Mouse (Mus musculus): ENCODE data around the gene Capza2. TPM values are rescaled to one million over a fixed set of nuclear protein-coding genes. Genes with fewer than 3 reads are reported as not detected.

Capza2 gene
- total and polyA plus RNA-seq, 3 experiments, result 67.8 to 251 (median 84.7) TPM

DNA sequence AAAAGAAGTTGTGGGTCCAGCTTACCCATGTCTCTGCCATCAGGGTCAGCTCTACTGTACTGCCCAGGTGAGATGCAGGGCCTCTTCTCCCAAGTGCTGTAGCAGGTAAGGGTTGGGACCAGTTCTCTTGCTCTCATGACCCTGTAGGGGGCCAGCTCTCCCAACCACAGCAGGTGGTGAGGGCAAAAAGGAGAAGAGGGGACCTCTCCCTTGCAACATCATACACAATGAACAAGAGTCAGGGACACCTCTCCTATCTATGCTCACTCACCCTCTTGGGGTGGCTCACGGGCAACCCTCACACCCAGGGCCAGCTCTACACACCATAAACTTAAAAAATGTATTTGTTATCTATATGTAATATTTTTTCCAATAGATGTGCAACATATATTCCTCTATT lies 29.1 kb upstream of the Capza2 start:
- Histone ChIP-seq H3K27ac (ENCODE audit: control insufficient read depth, low read depth, low read length) (no peak overlapping the region), H3K4me1 (ENCODE audit: control insufficient read depth in 1 of 2, insufficient read depth in 2 of 2, low read length in 2 of 2) (no peaks in the 10 kb centered on the region), H3K36me3 (ENCODE audit: control insufficient read depth in 1 of 2, insufficient read depth in 2 of 2, low read length in 2 of 2) (no peaks in the 10 kb centered on the region), H3K9ac (ENCODE audit: control insufficient read depth, low read depth, low read length, poor library complexity, severe bottlenecking) (no peak overlapping the region), H3K27me3 (ENCODE audit: control insufficient read depth in 1 of 2, insufficient read depth in 2 of 2, low read length in 2 of 2) (peaks cover 0 to 7% of the 10 kb centered on the region in 2 experiments; a peak in 2 of 4 replicates), H3K79me2 (ENCODE audit: control insufficient read depth, insufficient read depth, low read length, poor library complexity) (no peaks in the 10 kb centered on the region), H3K4me3 (ENCODE audit: control insufficient read depth in 1 of 2, insufficient read depth in 1 of 2, low read depth in 2 of 2, low read length in 2 of 2) (no peak overlapping the region), H3K9me3 (replicated peaks; ENCODE audit: insufficient read depth, low read length) (no peaks in the 10 kb centered on the region)
- no peak for DNase-seq (ENCODE audit: low read depth, low spot score)
- TF ChIP-seq KAT2A (conservative IDR thresholded peaks at IDR 0.05; ENCODE audit: low read depth, low read length), result no peak
- no peak for TF ChIP-seq MYB (IDR thresholded peaks at IDR 0.05; ENCODE audit: low read depth, low read length)
- no peak for TF ChIP-seq MEF2A (IDR thresholded peaks at IDR 0.05; ENCODE audit: extremely low read depth, insufficient replicate concordance, low read depth, low read length, poor library complexity, severe bottlenecking)
- no peak for TF ChIP-seq MXI1 (IDR thresholded peaks at IDR 0.05; ENCODE audit: low read depth, low read length)
- no peak for TF ChIP-seq BHLHE40 (IDR thresholded peaks at IDR 0.05; ENCODE audit: borderline replicate concordance, low read depth, low read length)
- TF ChIP-seq HCFC1 (IDR thresholded peaks at IDR 0.05; ENCODE audit: low read depth, low read length), result no peak
- no peak for TF ChIP-seq ZMIZ1 (IDR thresholded peaks at IDR 0.05; ENCODE audit: low read depth, low read length)
- no peak for TF ChIP-seq MYC (IDR thresholded peaks at IDR 0.05; ENCODE audit: low read depth, low read length)
- no peak for TF ChIP-seq CTCF (IDR thresholded peaks at IDR 0.05 in 2 of 3, conservative IDR thresholded peaks at IDR 0.05 in 1 of 3; ENCODE audit: control insufficient read depth in 1 of 3, insufficient read depth in 1 of 3, low read depth in 2 of 3, low read length in 3 of 3, poor library complexity in 1 of 3, severe bottlenecking in 1 of 3)
- no peak for TF ChIP-seq ELF1 (IDR thresholded peaks at IDR 0.05; ENCODE audit: low read depth, low read length)
- TF ChIP-seq RCOR1 (IDR thresholded peaks at IDR 0.05; ENCODE audit: low read depth, low read length), result no peak
- no peak for TF ChIP-seq UBTF (IDR thresholded peaks at IDR 0.05; ENCODE audit: borderline replicate concordance, insufficient read depth, low read depth, low read length)
- TF ChIP-seq GATA1 (IDR thresholded peaks at IDR 0.05; ENCODE audit: low read depth, low read length), result no peak
- no peak for TF ChIP-seq SMC3 (IDR thresholded peaks at IDR 0.05; ENCODE audit: low read depth, low read length)
- no peak for TF ChIP-seq TBP (IDR thresholded peaks at IDR 0.05; ENCODE audit: low read depth, low read length)

DNA sequence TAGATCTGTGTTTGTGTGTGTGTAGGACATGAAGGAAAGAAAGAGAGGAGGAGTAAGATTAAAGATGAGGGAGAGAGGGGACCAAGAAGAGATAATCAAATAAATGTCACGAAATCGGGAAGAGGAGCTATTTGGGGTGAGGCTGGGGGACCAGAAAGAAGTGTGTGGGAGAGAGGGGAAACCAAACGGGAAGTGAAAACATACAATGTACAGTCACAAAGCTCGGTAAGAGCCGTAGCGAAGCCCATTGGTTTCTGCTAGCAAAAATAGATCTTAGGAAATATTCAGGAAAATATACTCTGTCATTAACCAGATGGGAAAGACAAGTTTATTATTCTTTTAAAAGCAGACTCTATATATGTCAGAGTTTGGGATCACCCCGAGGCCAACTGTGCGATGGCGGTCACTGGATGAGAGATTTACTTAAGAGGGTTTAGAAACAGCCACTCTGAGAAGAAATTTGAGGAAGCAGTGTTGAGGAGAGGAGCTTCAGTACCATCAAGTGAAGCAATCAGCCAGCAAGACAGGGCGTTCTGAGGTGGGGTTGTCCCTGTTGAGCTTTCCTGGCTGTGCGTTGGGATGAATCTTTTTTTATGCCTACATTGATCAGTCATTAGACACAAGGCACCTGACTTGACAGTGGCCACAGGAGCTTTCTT lies 24.6 kb upstream of the Capza2 start:
- no peak overlapping the region for H3K9ac ChIP-seq (ENCODE audit: control insufficient read depth, low read depth, low read length, poor library complexity, severe bottlenecking)
- H3K79me2 ChIP-seq (ENCODE audit: control insufficient read depth, insufficient read depth, low read length, poor library complexity), result no peaks in the 10 kb centered on the region
- DNase-seq (ENCODE audit: low read depth, low spot score), result no peak
- H3K9me3 ChIP-seq (replicated peaks; ENCODE audit: insufficient read depth, low read length), result no peaks in the 10 kb centered on the region
- no peak overlapping the region for H3K27ac ChIP-seq (ENCODE audit: control insufficient read depth, low read depth, low read length)
- no peaks in the 10 kb centered on the region; a peak in 1 of 4 replicates for H3K27me3 ChIP-seq (ENCODE audit: control insufficient read depth in 1 of 2, insufficient read depth in 2 of 2, low read length in 2 of 2)
- H3K4me3 ChIP-seq (ENCODE audit: control insufficient read depth in 1 of 2, insufficient read depth in 1 of 2, low read depth in 2 of 2, low read length in 2 of 2), result no peak overlapping the region
- TF ChIP-seq TAL1 (IDR thresholded peaks at IDR 0.05; ENCODE audit: low read length), result no peak
- H3K4me1 ChIP-seq (ENCODE audit: control insufficient read depth in 1 of 2, insufficient read depth in 2 of 2, low read length in 2 of 2), result no peaks in the 10 kb centered on the region
- no peaks in the 10 kb centered on the region for H3K36me3 ChIP-seq (ENCODE audit: control insufficient read depth in 1 of 2, insufficient read depth in 2 of 2, low read length in 2 of 2)
